Mouse (Mus musculus) heart, embryonic 16.5 days (tissue): ENCODE measurements around the gene G6pd2. TPM values are rescaled to one million over a fixed set of nuclear protein-coding genes. Genes with fewer than 3 reads are reported as not detected.

Experiments used
- ATAC-seq: fragments of 200-750 bp; cut with Nextera tagmentation; replicated peaks from 2 replicates; pipeline ENCODE4 v1.8.0; 2017; ENCODE audit warnings: moderate number of reproducible peaks; ENCODE audit not compliant: insufficient read depth, low FRiP score; ENCODE audit errors: extremely low read depth
- H3K27ac ChIP-seq: fragments of 300-500 bp; sonication (generic); 2 replicates; pipeline ENCODE4 v1.5.1; 2014; ENCODE audit warnings: mild to moderate bottlenecking, low read length, control low read depth, moderate library complexity
- H3K27me3 ChIP-seq: fragments of 300-500 bp; sonication (generic); 2 replicates; pipeline ENCODE4 v1.6.1; 2014; ENCODE audit warnings: low read length, mixed read lengths; ENCODE audit not compliant: control insufficient read depth, insufficient read depth
- H3K36me3 ChIP-seq: fragments of 300-500 bp; sonication (generic); 2 replicates; pipeline ENCODE4 v1.6.1; 2014; ENCODE audit not compliant: control insufficient read depth, insufficient read depth
- H3K4me1 ChIP-seq: fragments of 300-500 bp; sonication (generic); 2 replicates; pipeline ENCODE4 v1.6.1; 2014; ENCODE audit warnings: low read length, mixed read lengths; ENCODE audit not compliant: control insufficient read depth, insufficient read depth
- H3K4me2 ChIP-seq: fragments of 300-500 bp; sonication (generic); 2 replicates; pipeline ENCODE4 v1.6.1; 2014; ENCODE audit warnings: low read depth, mild to moderate bottlenecking, control low read depth, low read length
- H3K4me3 ChIP-seq: fragments of 300-500 bp; sonication (generic); 2 replicates; pipeline ENCODE4 v1.5.1; 2014; ENCODE audit warnings: mild to moderate bottlenecking, control low read depth, low read length
- H3K9ac ChIP-seq: fragments of 300-500 bp; sonication (generic); 2 replicates; pipeline ENCODE4 v1.6.1; 2014; ENCODE audit warnings: low read length, control low read depth
- H3K9me3 ChIP-seq: fragments of 300-500 bp; sonication (generic); replicated peaks from 2 replicates; pipeline ENCODE4 v1.6.1; 2016; ENCODE audit warnings: low read length; ENCODE audit not compliant: control insufficient read depth
- WGBS: fragments of 180-500 bp; shearing (Covaris S2); extraction: QIAGEN DNeasy Blood & Tissue Kit; methylation state at CpG from one replicate; pipeline ENCODE4 v1.1.7; 2014; 5-methylcytosine and 5-hydroxymethylcytosine counted together
- polyA plus RNA-seq: library from polyadenylated mRNA; unstranded; fragments of >200 nt; fragmentation: Nextera tagmentation; extraction: Ambion mirVana; gene quantifications from 2 replicates; pipeline ENCODE4 v1.2.1, GENCODE M21; 2015

Gene G6pd2
- polyA plus RNA-seq: not detected in 2 replicates

DNA sequence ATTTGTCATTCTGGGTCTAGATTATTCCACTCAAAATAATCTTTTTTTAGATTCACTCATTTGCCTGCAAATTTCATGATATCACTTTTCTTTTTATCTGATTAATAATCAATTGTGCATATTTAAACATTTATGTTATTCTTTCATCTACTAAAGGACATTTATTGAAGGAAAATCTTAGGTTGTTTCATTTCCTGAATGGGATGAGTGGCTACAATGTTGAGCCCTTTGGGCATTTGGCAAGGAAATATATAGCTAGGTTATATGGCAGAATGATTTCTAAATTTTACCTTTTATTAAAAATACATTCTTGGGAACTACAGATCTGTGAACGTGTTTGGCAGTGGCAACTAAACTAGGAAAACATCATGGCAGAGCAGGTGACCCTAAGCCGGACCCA is at the start of gene G6pd2:
TSS of gene G6pd2 (plus strand) at position 301 of the 400 bp plus-strand sequence.
- Histone ChIP-seq H3K4me2 (no peak within 1 kb of the TSS), H3K27ac (no peak within 1 kb of the TSS), H3K9ac (no peak within 1 kb of the TSS), H3K9me3 (peaks cover 6% of the 10 kb centered on the region), H3K4me3 (no peak within 1 kb of the TSS), H3K36me3 (no peaks in the 10 kb centered on the region), H3K27me3 (no peaks in the 10 kb centered on the region), H3K4me1 (no peaks in the 10 kb centered on the region)
- ATAC-seq: no peak
- WGBS: 83% methylated on average over 2 of the region's 2 CpGs

DNA sequence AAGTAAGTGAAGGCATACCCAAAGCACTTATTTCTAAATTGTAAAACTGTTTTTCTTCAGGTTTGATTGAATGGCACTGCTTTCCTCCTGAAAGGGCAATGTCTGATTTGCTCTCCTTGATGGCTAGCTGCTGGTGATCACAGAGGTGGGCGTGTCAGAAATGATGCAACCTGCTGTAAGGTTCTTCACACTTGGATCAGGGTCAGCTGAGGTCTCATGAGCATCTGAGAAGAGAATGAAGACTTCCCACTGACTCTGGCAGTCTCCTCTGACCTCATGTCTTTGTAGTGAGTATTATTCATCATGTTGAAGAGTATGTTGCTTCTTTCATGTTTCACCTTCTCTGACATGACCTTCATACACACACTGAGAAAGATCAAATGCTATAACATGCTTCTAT is 44.4 kb upstream of the G6pd2 start:
- Histone ChIP-seq H3K36me3 (no peaks in the 10 kb centered on the region), H3K4me2 (no peak overlapping the region), H3K27me3 (no peaks in the 10 kb centered on the region), H3K4me3 (no peak overlapping the region), H3K9me3 (no peaks in the 10 kb centered on the region), H3K27ac (no peak overlapping the region), H3K9ac (no peak overlapping the region), H3K4me1 (no peaks in the 10 kb centered on the region)
- 45% methylated on average over 1 of the region's 1 CpGs for WGBS
- no peak for ATAC-seq

DNA sequence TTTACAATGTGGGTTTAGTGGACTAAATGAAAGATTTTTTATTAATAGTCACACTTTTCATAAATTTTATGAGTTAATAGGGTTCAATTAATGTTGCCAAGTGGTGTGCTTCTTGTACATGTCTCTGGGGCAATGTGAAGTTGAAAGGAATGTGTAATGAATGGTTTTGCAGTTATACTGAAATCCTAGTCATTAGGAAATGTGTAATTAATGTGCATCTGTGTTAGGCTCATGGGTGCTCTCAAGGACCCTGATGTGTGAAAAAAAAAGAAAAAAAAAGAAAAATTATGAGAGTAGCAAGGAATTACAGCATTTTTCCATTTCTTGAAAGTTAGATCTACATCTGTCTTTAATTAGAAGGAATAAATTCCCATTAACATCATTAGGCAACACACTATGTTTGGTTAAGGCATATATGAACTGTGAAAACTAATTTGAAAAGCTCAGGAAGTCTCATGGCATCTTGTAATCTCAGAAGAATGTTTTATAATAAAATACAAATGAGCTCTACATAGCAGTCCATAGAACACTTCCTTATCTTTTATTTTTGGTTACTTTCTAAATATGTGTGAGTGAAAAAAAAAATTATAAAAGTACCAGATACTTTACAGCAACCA is 24.4 kb downstream of the G6pd2 start:
- H3K4me3 ChIP-seq: no peak overlapping the region
- H3K9ac ChIP-seq: no peak overlapping the region
- H3K9me3 ChIP-seq: no peaks in the 10 kb centered on the region
- no peaks in the 10 kb centered on the region for H3K36me3 ChIP-seq
- ATAC-seq: no peak
- H3K4me1 ChIP-seq: no peaks in the 10 kb centered on the region
- no peak overlapping the region for H3K4me2 ChIP-seq
- no peaks in the 10 kb centered on the region for H3K27me3 ChIP-seq
- no peak overlapping the region for H3K27ac ChIP-seq

DNA sequence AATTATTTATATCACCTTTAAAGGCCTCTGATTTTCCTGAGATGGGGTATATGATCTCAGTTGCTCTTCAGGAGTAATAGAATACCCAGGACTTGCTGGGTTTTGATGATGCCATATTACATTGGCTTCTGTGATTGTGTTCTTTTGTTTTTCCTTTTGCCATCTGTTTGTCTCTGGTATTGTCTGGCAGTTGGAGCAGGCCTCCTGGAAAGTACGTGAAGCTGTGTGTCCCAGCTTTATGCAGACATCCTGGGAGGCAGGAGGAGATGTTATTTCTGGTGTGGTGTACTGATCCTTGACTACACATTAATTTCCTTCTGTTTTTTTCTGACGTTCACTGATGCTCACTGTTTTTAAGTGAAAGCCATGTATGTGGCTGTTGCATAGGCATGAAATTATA is 35.3 kb downstream of the G6pd2 start:
- Histone ChIP-seq H3K4me1 (no peaks in the 10 kb centered on the region), H3K4me3 (no peak overlapping the region), H3K9me3 (no peaks in the 10 kb centered on the region), H3K9ac (no peak overlapping the region), H3K27me3 (no peaks in the 10 kb centered on the region), H3K27ac (no peak overlapping the region), H3K36me3 (no peaks in the 10 kb centered on the region), H3K4me2 (no peak overlapping the region)
- 68% methylated on average over 2 of the region's 2 CpGs for WGBS
- no peak for ATAC-seq
